Mouse (Mus musculus) heart, adult 11 months (tissue): ENCODE measurements at regions not wholly inside any gene's neighbourhood (a gene's known extent, or its start where the extent isn't known, plus 50 kb on each side); places are given as distances from the start of the nearest gene placed in this dataset.
A peak's percentile ranks its signal among the peaks of the same experiment; 100 is the strongest.

Experiments
- DNase-seq: peaks from one replicate; pipeline ENCODE4 v3.0.0; 2022

- no peak for DNase-seq
These were observed 798.9 kb upstream of the Tenm2 start for GRCm38 (mm10) chr11:38034526-38035286.

GRCm38 (mm10) chr11:38021704-38022103, 785.9 kb upstream of the Tenm2 start:
- DNase-seq = peak; percentile 51

GRCm38 (mm10) chr11:37978131-37978530, 742.4 kb upstream of the Tenm2 start:
- no peak for DNase-seq

DNA sequence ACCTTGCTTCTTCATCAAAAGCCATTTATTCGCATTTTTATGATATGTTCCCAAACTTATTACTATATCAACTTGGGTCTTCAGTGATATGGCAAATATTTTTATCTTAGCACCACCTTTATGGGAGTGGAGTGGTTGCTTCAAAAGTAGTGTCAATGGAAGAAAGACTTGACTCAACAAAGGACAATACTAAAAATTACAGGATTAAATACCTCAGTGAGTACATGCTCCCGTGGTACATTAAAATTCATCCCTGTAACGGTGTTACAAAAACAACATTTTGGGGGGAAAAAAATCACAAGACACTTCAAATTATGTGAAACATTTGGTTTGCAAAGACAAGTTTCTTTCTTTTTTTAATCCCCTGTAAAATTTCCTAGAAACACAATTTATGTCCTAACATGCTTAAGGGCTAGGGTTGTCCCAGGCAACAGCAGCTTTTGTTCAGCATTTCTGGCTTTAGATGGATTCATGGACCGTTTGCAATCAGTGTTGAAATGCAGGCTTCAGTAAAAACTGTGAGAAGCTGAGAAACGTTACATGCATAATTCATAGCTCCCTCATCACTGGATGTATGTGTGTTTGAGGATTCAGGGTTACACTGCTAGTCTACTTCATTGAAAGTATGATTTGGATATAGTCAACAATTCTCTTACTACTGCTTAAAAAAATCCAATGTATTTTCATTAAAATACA, 700.8 kb upstream of the Tenm2 start:
- no peak for DNase-seq

GRCm38 (mm10) chr11:37913161-37913560, 677.4 kb upstream of the Tenm2 start:
- no peak for DNase-seq

DNA sequence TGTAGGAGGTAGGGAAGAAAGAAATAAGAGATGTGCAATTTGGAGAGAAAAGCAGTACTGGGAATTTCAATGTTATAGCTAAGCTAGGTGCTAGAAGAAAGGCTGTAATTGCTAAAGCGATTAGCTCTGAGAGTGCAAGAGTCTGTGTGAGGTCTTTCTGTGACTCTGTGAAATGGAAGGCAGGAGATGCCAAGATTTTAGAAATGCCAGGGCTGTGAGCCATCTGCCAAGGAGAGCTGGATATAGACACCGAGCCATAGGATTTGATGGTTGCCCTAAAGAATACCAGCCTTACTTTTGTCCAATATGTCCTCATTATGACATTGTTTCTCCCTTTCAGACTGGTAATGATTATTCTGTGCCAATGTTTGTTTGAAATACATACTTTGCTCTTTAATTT, 669.2 kb upstream of the Tenm2 start:
- no peak for DNase-seq

GRCm38 (mm10) chr11:37897713-37898112, 661.9 kb upstream of the Tenm2 start:
- DNase-seq = no peak

GRCm38 (mm10) chr11:37882717-37883116, 647.0 kb upstream of the Tenm2 start:
- DNase-seq = no peak

DNA sequence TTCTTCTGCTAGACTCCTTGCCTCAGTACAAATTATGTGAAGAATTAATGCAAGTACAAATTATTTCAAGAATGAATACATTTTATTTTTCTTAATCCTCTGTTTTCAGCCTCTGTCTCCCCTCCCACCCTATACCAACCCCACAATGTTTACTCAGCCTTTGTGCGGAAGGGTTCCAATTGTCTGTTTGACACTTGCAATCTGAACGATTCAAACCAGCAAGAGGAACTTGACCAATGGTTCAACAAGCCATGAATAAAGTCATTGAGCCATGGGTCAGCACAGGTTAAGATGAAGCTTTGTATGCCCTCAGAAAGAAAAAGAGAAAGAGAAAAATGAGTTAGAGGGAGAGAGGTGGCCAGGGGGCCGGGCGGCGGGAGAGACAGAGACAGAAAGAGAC, 601.5 kb upstream of the Tenm2 start:
- DNase-seq = no peak

DNA sequence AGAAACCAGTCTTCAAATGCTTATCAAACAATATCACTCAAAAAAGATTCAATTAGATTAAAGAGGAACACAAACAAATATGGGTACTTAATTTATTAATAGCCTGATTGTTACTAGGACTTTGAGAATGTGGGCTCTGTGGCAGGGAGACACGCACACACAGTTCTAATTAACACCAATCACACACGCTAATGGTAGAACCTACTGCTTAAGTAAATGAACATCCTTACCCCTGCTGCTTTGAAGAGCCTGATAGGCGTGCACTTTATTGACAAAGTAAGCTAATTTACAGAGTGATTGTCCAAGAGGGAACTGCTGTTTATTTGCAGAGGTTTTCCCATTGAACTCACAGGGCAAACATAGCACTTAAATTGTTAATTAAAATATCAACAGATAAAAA, 595.2 kb upstream of the Tenm2 start:
- DNase-seq = no peak

DNA sequence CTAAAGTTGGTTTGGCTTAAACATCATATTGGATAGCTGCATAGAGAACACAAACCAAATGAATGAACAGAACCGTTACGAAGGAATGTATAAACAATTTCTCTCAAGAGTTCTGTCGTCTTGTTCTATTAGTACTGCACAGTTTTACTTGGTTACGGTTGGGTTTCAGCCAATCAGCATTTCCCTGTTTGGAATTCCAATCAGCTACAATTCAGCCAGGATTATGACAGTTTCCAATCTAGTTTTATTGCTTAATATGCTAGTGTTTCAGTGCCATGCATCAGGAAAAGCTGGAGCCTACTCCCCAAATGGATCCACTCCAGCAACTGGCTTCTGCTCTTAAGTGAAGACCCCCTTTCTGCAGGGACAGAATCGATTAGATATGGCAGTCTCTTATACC, 571.0 kb upstream of the Tenm2 start:
- no peak for DNase-seq

DNA sequence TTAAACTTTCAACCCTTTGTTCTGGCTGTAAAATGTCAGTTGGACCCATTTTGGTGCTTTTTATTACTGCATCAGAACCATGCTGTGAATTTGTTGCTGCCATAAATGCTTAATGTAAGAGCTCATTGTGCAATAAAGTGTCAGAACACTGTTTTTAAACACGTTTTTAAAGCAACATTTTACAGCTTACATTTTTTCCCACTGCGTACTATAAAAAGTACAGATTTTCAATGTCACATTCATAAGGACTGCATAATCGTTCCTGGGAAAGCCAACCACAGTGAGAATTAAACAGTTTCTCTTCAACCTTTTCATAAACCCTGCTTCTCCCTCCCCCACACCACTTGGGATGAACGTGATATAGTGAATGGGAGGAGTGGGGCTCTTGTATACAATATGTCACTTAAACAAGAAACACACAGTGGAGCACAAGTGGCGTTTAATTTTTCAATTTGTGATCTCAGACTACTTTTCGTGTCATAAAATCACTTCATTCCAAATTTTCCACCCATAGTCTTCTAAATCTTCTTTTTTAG, 563.1 kb upstream of the Tenm2 start:
- no peak for DNase-seq

DNA sequence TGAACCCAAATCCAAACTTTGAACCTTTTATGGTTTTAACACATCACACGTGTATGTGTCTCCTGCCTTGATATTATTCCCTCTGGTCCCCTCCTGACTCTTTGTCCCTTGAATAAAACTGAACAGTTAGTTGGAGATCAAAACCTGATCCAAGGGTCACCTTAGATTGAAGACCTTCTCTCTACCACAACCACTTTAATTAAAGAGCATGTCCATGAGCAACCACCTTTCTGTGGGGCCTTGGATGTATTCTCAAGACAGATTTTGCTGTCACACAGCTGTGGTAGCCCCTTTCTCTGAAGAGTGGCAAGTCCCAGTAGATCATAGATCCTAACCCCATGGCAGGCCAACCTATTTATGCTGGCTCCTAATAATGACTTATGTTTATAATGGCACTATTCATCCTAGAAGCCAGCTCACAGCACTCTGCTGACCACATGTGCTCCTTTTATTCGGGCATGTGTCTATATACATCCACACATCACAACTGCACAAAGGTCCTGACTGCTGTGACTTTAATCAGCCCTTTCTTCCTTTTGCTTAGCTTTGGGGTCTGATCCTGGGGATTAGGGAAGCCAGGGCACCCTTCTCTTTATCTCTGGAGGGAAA, 536.8 kb upstream of the Tenm2 start:
- DNase-seq = peak; percentile 40

GRCm38 (mm10) chr11:37770881-37771280, 535.1 kb upstream of the Tenm2 start:
- no peak for DNase-seq

DNA sequence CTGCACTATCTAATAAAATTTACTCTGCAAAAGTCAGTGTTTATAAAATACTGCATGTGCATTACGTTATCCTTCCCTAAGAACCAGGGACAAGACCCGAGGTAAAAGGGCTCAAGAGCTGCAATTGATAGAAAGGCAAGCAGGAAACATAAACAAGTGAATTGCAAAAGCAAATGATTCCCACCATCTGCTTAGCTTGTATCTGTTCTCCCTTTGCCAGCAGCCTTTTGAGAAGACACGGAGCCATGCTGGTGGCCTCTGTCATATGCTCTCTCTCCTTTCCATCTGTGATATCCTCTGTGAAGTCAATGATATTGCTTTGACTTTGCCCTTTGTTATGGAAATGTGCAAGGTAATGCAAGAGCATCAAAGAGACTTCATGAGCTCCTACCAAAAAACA, 532.4 kb upstream of the Tenm2 start:
- DNase-seq = no peak

DNA sequence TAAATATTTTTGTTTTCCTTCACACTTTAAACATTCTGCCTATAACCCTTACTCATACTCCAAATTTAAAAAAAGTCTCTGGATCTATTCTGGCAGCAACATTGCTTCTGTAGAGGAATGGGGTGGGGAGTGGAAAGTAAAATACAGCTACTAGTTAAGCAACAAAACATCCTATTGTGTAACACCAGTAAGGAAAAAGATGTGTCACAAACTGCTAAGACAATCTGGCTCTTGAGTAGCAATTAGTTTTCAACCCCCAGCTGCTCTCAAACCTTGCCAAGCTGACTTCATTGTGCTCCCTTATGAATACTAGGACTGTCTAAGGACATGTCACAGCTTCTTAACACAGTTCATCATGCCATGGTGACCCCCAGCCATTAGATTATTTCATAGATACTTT, 500.2 kb upstream of the Tenm2 start:
- DNase-seq = no peak

- DNase-seq = no peak
These were observed 499.7 kb upstream of the Tenm2 start for GRCm38 (mm10) chr11:37735501-37735900.

GRCm38 (mm10) chr11:37696981-37697380, 461.2 kb upstream of the Tenm2 start:
- no peak for DNase-seq

- DNase-seq = no peak
These were observed 442.9 kb upstream of the Tenm2 start for GRCm38 (mm10) chr11:37678484-37679193.

- DNase-seq = no peak
These were observed 435.6 kb upstream of the Tenm2 start for GRCm38 (mm10) chr11:37671320-37671719.

DNA sequence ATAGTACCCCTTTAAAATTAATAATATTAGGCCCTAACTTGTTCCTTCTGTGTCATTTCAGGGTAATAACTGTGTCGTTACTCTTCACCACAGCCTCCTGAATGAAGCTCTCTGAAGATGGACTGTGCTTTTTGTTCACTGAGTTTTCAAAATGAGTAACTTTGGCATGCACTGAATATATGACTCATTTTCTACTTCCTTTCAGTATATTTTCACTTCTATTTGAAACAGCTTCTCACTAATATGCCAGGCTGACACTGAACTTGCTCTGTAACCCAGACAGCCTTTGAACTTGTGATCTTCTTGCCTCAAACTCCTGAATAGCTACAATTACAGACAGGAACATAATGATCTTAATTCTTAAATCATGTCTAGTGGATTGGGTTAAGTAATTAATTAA, 431.2 kb upstream of the Tenm2 start:
- no peak for DNase-seq

- no peak for DNase-seq
These were observed 414.3 kb upstream of the Tenm2 start for GRCm38 (mm10) chr11:37650095-37650494.

DNA sequence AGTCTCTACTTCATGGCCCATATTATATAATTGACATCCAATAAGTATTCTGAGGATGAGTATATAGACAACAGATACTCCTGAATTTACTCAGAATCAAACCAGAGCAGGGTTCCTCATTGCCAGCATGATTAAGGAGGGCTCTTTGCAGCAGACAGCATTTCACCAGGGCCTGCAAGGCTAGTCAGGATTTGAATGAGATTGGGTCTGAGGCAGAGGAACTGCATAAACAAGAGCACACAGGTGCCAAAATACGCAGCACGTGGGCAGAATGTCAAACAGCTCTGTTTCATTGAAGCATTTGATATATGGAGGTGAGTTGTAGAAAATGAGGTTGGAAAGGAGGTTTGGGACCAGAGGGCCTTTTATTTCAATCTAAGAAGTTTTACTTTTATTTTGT, 387.5 kb upstream of the Tenm2 start:
- DNase-seq = no peak
